Mouse (Mus musculus) C2C12 (cell line): Measurements from ENCODE around the gene Aif1l.

Source experiments
- CEBPB ChIP-seq: IDR thresholded peaks from one replicate; pipeline ENCODE4 v1.6.1; 2011; ENCODE audit warnings: low read depth, mild to moderate bottlenecking, control low read depth, moderate library complexity
- CTCF ChIP-seq: IDR thresholded peaks from one replicate; pipeline ENCODE4 v1.5.1; 2011; ENCODE audit not compliant: control insufficient read depth, insufficient read depth, insufficient read length
- FOSL1 ChIP-seq: IDR thresholded peaks from one replicate; pipeline ENCODE4 v1.8.0; 2011; ENCODE audit warnings: mild to moderate bottlenecking, low read length; ENCODE audit not compliant: poor library complexity, insufficient read depth, severe bottlenecking
- MAX ChIP-seq: IDR thresholded peaks from one replicate; pipeline ENCODE4 v1.6.1; 2011; ENCODE audit warnings: mild to moderate bottlenecking, control low read depth
- MYOD1 ChIP-seq: IDR thresholded peaks from one replicate; pipeline ENCODE4 v1.6.1; 2011; ENCODE audit warnings: low read depth; ENCODE audit not compliant: control insufficient read depth, insufficient read length
- MYOG ChIP-seq: IDR thresholded peaks from one replicate; pipeline ENCODE4 v1.6.1; 2011; ENCODE audit not compliant: control insufficient read depth, insufficient read length; ENCODE audit errors: extremely low read depth
- USF1 ChIP-seq: IDR thresholded peaks from one replicate; pipeline ENCODE4 v1.6.1; 2011; ENCODE audit warnings: low read depth, mild to moderate bottlenecking, control low read depth, moderate library complexity

- peak; percentile 73 for TF ChIP-seq CTCF
- TF ChIP-seq MYOD1 = no peak
- no peak for TF ChIP-seq FOSL1
- TF ChIP-seq CEBPB = no peak
- TF ChIP-seq MAX = no peak
- TF ChIP-seq USF1 = no peak
- TF ChIP-seq MYOG = no peak
Measured at GRCm38 (mm10) chr2:31915112-31915511, 34.8 kb upstream of the Aif1l start.
